Mouse (Mus musculus) liver, embryonic 14.5 days (tissue): ENCODE results near the gene Tmcc3.

Experiments used
- CTCF ChIP-seq: IDR thresholded peaks from 2 replicates; pipeline ENCODE4 v1.5.1; 2016; ENCODE audit warnings: antibody characterized with exemption, low read depth, control low read depth
- EP300 ChIP-seq: IDR thresholded peaks from 2 replicates; pipeline ENCODE4 v1.6.1; 2016; ENCODE audit warnings: antibody characterized with exemption, low read depth

GRCm38 (mm10) chr10:94531482-94531881, 219.7 kb downstream of the Tmcc3 start:
- no peak for TF ChIP-seq EP300
- no peak for TF ChIP-seq CTCF
